Mouse (Mus musculus): ENCODE data around the gene 9430097D07Rik. TPM values are rescaled to one million over a fixed set of nuclear protein-coding genes. Genes with fewer than 3 reads are reported as not detected.

9430097D07Rik gene
- total RNA-seq, 2 experiments from 2014 or later: 0.20 to 0.43 TPM

DNA sequence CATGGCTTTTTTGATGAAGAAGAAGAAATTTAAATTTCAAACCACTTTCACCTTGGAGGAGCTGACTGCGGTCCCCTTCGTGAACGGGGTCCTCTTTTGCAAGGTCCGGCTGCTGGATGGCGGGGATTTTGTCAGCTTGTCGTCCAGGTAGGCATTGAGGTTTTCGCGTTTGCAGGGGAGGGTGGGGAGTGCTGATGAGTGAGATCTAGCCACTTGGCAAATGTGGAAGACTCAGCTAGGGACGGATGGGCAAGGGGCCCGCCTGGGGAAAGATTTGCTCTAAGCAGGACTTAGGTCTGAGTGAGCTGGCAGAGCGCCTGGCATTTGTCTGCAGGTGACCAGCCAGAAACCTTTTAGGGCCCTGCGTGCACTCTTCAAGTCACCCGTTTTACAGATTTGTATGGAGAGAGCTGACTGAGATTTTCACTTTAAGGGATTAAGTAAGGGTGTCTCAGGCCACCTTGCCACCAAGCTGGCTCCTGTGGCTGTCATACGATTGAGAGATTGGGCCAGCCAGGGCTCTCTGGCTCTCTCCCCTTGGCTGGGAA lies 39.3 kb downstream of the 9430097D07Rik start:
- DNase-seq (ENCODE audit: low spot score in 2 of 2): peak in 1 of 2 experiments; percentile 34

DNA sequence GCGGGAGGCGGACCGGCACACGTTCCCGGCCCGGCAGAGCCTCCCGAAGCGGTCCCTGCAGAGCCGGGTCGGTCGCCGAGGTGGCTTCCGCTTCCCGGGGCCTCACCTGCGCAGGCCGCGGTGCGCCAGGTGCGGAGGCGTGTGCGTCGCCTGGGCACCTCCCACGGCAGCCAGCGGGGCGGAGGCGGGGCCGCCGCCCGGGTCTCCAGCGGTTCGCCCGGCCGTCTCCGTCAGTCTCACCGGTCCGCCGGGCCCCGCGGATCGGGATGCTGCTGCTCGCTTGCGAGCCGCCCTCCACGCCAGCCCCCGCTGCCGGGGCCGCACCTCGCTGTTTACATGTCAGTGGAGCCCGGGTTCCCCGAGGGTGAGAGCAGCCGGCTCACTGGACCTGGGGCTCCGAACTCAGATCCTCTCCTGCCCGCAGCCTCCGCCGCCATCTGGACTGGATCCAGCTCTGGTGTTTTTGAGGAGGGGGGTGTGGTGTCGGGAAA lies 39.9 kb downstream of the 9430097D07Rik start:
- no peak for DNase-seq (ENCODE audit: low spot score in 2 of 2)

DNA sequence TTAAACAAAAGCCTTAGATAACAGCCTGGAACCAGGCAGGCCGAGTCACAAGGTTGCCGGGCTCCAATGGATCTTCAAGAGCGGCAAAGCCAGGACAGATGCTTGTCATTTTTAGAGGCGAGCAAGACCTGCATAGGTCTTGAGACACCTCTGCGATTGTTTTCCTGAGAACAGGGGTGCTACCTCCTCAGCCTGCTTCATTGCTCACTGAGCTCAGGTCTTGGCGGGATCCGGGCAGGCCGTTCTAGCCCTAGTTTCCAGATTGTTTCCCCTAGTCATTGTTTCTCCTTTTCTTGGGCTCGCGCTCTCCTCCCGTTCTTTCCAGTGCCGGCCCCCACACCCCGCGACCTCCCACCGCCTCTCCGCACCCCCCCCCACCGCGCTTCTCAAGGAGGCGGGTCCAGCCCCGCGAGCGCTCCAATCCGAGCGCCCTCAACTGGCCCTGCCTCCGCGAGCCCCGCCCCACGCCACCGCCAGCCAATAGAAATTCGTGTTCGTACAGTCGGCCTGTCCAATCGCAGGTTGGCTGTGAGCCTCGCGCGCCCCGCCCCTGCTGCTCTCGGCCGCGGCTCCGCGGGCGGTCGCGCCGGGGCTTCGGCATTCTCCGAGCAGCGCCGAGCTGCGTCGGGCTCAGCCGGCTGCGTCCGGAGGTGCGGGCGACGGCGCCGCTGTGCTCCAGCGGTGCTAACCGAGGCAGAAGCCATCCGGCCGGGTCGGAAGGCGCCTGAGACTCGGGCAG lies 40.6 kb downstream of the 9430097D07Rik start, which contains the start of gene Fam102a:
Gene Fam102a, plus strand, starts transcription at position 600 of the 739 bp plus-strand sequence.
- peak; percentile 99 for DNase-seq (ENCODE audit: low spot score in 2 of 2)

DNA sequence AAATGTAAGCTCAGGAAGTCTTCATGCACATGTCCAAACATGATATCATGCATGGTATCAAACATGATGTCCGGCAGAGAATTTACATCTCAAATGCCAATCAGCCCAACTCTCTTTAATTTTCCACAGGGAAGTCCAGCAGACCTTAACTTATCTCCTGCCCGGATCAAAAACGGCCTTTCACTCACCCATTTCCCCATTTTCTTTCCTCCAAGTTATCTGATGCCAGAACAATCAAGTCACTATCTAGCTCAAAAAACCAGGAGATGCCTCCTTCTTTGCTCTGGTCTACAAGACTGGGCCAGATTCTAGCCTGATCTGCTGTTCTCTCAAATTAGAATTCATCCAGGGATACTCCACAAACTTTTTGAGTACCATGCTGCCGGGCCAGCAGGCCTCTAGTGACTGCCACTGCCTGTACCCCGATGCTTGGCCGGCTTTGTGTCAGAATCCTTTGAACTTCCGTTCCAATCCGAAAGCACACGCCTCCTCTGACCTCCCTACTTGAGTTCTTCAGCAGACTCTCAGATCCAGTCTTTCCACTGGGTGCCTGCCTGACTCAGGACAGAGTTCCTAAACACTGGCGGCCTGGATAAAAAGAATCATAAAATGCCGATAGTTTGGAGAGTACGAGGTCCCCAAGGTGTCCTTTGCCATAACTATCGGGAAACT lies 41.3 kb downstream of the 9430097D07Rik start:
- peak in 1 of 2 experiments; percentile 35 for DNase-seq (ENCODE audit: low spot score in 2 of 2)

DNA sequence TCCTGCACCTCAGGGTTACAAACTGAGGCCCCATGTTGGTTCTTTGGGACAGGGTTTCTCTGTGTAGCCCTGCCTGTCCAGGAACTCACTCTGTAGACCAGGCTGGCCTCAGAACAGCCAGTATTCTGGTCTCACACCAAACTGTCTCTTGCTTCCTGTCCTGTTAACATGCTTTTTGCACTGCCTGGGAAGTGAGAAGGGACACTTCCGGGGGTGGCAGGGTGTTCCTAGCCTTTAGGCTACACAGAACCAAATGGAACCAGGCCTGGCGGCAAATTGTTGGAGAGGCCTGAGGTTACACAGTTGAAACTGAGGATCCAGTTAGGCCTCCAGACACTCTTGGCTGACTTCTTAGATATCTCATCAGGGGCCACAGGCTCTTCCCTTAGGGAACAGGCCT lies 42.3 kb downstream of the 9430097D07Rik start:
- no peak for DNase-seq (ENCODE audit: low spot score in 2 of 2)

DNA sequence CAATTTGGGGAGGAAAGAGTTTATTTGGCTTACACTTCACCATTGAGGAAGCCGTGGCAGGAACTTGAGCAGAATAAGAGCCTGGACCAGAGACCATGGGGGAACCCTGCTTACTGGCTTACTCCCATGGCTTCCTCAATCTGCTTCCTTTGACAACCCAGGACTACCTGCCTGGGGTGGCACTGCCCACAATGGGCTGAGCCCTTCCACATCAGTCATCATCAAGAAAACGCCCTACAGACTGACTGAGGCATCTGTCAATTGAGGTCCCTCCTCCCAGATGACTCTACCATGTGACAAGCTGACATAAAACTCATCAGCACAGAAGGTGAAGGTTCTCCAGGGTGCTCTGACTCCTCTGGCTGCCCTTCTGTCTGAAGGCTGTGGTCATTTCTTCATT lies 45.0 kb downstream of the 9430097D07Rik start:
- no peak for DNase-seq (ENCODE audit: low spot score in 2 of 2)

DNA sequence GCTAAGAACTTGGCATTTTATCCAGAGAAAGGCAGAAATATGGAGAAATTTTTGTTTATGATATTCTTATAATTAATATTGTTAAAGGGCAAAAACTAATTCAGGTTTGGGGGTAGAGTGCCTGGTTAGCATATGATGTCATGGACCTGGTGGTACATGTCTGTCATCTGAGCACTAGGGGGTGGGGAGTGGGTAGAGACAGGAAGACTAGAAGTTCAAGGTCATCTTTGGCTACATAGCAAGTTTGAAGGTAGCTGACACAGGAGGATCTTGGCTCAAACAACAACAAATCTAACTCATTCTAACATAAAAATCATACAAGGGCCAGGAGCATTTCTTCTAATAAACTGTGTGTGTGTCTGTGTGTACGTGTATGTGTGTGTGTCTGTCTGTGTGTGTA lies 47.2 kb downstream of the 9430097D07Rik start:
- DNase-seq (ENCODE audit: low spot score in 2 of 2): no peak

DNA sequence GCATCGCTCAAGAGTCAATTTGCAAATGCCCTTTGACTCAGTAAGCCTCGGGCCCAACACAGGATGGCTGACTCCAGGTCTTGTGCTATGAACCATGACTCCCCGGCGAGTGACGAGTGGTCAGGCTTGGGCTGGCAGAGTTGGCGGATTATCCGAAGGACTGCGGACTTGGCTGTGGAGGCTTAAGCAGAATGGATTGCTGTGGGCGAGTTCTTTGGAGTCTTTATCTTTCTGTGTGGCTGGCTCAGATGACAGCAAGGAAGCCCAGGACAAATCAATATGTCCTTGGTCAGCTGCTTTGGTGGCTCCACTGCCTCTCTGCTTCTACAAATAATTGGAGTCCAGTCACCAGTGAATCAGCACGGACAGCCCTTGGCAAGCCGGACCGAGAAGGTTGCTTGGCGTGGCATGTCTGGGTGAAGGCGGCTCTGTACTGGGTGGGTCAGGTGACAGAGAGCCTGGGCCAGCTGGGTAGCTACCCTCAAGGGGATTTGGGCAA lies 48.0 kb downstream of the 9430097D07Rik start:
- no peak for DNase-seq (ENCODE audit: low spot score in 2 of 2)

DNA sequence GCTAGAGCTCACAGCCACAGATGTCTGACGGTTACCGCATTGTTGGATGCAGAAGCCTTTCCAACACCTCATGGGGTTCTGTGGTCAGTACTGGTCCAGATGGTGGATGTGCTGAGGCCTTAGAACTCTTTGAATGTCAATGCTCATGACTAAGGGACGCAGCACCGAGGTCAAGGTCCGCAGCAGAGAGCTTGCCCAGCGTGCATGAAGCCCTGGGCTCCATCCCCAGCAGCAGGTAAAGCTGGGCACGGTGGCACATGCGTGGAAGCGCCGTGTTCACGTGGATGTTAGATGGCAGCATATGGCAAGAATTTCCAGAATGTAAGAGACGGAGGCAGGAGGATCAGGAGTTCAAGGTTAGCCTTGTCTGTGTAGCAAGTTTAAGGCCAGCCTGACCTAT lies 49.7 kb downstream of the 9430097D07Rik start:
- DNase-seq (ENCODE audit: low spot score in 2 of 2): no peak

DNA sequence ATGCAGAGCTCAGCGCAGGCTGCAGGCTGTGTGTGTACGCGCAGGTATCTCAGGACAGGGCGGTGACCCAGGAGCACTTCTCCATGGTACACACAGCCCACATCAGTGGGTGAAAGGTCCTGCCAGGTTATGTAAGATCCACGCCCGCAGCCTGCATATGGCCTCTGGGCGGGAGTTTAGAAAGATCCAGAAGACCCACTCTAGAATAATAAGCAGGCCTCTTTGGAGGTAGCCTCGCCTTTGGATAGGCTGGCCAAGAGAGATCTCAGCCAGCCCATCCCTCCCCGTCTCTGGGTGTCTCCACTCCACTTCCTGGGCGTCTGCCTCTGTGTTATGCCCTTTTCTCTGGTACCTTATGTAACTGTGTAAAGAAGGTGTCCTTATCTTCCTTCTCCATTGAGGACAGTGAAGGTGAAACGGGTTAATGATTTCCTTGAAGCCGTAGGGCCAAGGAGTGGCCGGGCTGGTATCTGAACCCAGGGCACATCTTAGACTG lies 50.9 kb downstream of the 9430097D07Rik start:
- DNase-seq (ENCODE audit: low spot score in 2 of 2): no peak

Other genes starting within 250 kb of the 9430097D07Rik start
- 10 to 100 TPM; 69.3 to 77.0 TPM for gene Ciz1, start 223.4 kb downstream of the 9430097D07Rik start, total RNA-seq (2021)
- 1,000 to 10,000 TPM; 1,288 to 1,307 TPM for gene Dnm1, start 222.3 kb downstream of the 9430097D07Rik start, total RNA-seq (2021)
- 100 to 1,000 TPM; 153 to 155 TPM for gene 1110008P14Rik, start 193.7 kb downstream of the 9430097D07Rik start, total RNA-seq (2021)
- gene Lcn2, start 187.4 kb downstream of the 9430097D07Rik start, total RNA-seq (2021): under 1 TPM in 1 of 2 experiments, not detected in 1; 0.51 TPM
- gene Ptges2, start 179.8 kb downstream of the 9430097D07Rik start, total RNA-seq (2021): 10 to 100 TPM; 35.1 to 41.4 TPM
- gene Naif1, start 125.2 kb downstream of the 9430097D07Rik start, total RNA-seq (2021): 1 to 10 TPM; 4.6 to 4.8 TPM
- gene Slc25a25, start 124.2 kb downstream of the 9430097D07Rik start, total RNA-seq (2021): 10 to 100 TPM; 57.2 to 59.5 TPM
- 10 to 100 TPM; 76.0 to 77.2 TPM for gene Fam102a, start 40.4 kb downstream of the 9430097D07Rik start, total RNA-seq (2021)
- gene Dpm2, start 4.8 kb downstream of the 9430097D07Rik start, total RNA-seq (2021): 10 to 100 TPM; 78.9 to 81.8 TPM
- 1 to 10 TPM; 3.3 to 3.5 TPM for gene Pip5kl1, start 887 bp downstream of the 9430097D07Rik start, total RNA-seq (2021)
- gene St6galnac4, start 11.4 kb upstream of the 9430097D07Rik start, total RNA-seq (2021): 10 to 100 TPM; 40.4 to 44.8 TPM
- gene St6galnac6, start 24.0 kb upstream of the 9430097D07Rik start, total RNA-seq (2021): 100 to 1,000 TPM; 134 to 142 TPM
- 100 to 1,000 TPM; 128 to 131 TPM for gene Ak1, start 46.1 kb upstream of the 9430097D07Rik start, total RNA-seq (2021)
- gene Eng, start 70.9 kb upstream of the 9430097D07Rik start, total RNA-seq (2021): 10 to 100 TPM; 14.9 to 16.7 TPM
- gene Fpgs, start 128.5 kb upstream of the 9430097D07Rik start, total RNA-seq (2021): 1 to 10 TPM; 8.5 to 9.9 TPM
- gene Cdk9, start 137.4 kb upstream of the 9430097D07Rik start, total RNA-seq (2021): 100 to 1,000 TPM; 119 to 123 TPM
- 10 to 100 TPM; 16.6 to 19.4 TPM for gene Sh2d3c, start 145.4 kb upstream of the 9430097D07Rik start, total RNA-seq (2021)
- 1 to 10 TPM; 1.5 to 1.8 TPM for gene 6330409D20Rik, start 165.3 kb upstream of the 9430097D07Rik start, total RNA-seq (2021)
- gene Tor2a, start 181.6 kb upstream of the 9430097D07Rik start, total RNA-seq (2021): 10 to 100 TPM; 30.2 to 32.1 TPM
- 1 to 10 TPM in 1 of 2 experiments, under 1 TPM in 1; 0.94 to 1.2 TPM for gene Ttc16, start 199.9 kb upstream of the 9430097D07Rik start, total RNA-seq (2021)
- gene Ptrh1, start 200.1 kb upstream of the 9430097D07Rik start, total RNA-seq (2021): 1 to 10 TPM; 6.0 to 7.5 TPM
- 1 to 10 TPM; 1.5 to 1.7 TPM for gene Cfap157, start 208.7 kb upstream of the 9430097D07Rik start, total RNA-seq (2021)

Measured in layer of hippocampus, adult 18-20 months (tissue).